ENCODE assay signal across 31 mouse cellular contexts in the genomic region with DNA sequence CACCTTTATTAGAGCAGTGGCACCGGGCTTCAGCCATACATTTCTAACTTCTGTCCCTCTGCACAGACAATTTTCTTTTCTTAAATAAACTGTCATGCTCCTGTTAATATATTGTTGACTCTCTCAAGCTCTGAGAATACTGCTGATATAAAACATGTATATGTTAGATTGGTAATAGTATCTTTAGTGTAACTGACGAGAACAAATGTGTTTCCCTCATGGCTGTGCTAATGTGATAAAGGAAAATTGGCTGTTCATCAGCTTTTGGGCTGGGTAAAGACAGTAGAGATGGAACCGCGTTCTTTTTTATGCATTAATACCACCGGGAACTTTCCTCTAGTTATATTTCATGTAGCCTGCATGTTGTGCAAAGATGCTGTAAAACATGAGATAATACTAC. TPM values are rescaled to one million over a fixed set of nuclear protein-coding genes. Genes with fewer than 3 reads are reported as not detected.
"Had no signal": no experiment of that assay in that cellular context is flagged by ENCODE, and none has a peak within 500 bp of the region (broad histone marks: within the 10 kb centered on the region; RNA-seq: fewer than 3 reads in every experiment).

No protein-coding gene starts in this region.

- DNase-seq: cerebellum, adult 2 months; cerebellum, adult 8-10 months; cerebellum, adult 9-10 months; cerebellum, adult 9-11 months; cerebellum, postnatal 14 days; cerebellum, postnatal 25 days; cerebellum, postnatal 36 days; embryo, embryonic 11 days; forebrain, postnatal 0 days; gastrocnemius, adult 2 months; gastrocnemius, postnatal 10 days; gastrocnemius, postnatal 14 days; gastrocnemius, postnatal 25 days; gastrocnemius, postnatal 36 days; heart, adult 11 months; heart, adult 18-20 months; heart, adult 2 months had no signal

- H3K9me3 ChIP-seq: embryonic facial prominence, embryonic 10.5 days; embryonic facial prominence, embryonic 12.5 days; embryonic facial prominence, embryonic 13.5 days; embryonic facial prominence, embryonic 15.5 days; forebrain, embryonic 10.5 days; forebrain, embryonic 12.5 days; forebrain, embryonic 13.5 days; forebrain, embryonic 15.5 days had no signal

- ATAC-seq: forebrain, embryonic 13.5 days; forebrain, embryonic 14.5 days; forebrain, embryonic 15.5 days; forebrain, embryonic 16.5 days; forebrain, postnatal 0 days had no signal

- H3K4me2 ChIP-seq: embryonic facial prominence, embryonic 12.5 days; embryonic facial prominence, embryonic 13.5 days; embryonic facial prominence, embryonic 15.5 days; forebrain, embryonic 12.5 days; forebrain, embryonic 13.5 days; forebrain, embryonic 15.5 days had no signal

- H3K4me3 ChIP-seq: embryonic facial prominence, embryonic 10.5 days; embryonic facial prominence, embryonic 12.5 days; embryonic facial prominence, embryonic 13.5 days; embryonic facial prominence, embryonic 15.5 days; erythroblast, embryonic 14.5 days; forebrain, embryonic 10.5 days; forebrain, embryonic 12.5 days; forebrain, embryonic 13.5 days; forebrain, embryonic 15.5 days; gastrocnemius, adult 2 months; heart, adult 2 months had no signal

- H3K27ac ChIP-seq: embryonic facial prominence, embryonic 10.5 days; embryonic facial prominence, embryonic 12.5 days; embryonic facial prominence, embryonic 13.5 days; embryonic facial prominence, embryonic 15.5 days; forebrain, embryonic 10.5 days; forebrain, embryonic 12.5 days; forebrain, embryonic 13.5 days; forebrain, embryonic 15.5 days; gastrocnemius, adult 2 months; heart, adult 2 months had no signal

- H3K4me1 ChIP-seq: embryonic facial prominence, embryonic 10.5 days; embryonic facial prominence, embryonic 12.5 days; forebrain, embryonic 12.5 days; forebrain, embryonic 13.5 days; forebrain, embryonic 15.5 days had no signal

- H3K9ac ChIP-seq: embryonic facial prominence, embryonic 12.5 days; embryonic facial prominence, embryonic 13.5 days; embryonic facial prominence, embryonic 15.5 days; forebrain, embryonic 12.5 days; forebrain, embryonic 13.5 days; forebrain, embryonic 15.5 days; forebrain, postnatal 0 days had no signal

- H3K36me3 ChIP-seq: embryonic facial prominence, embryonic 10.5 days; embryonic facial prominence, embryonic 12.5 days; embryonic facial prominence, embryonic 13.5 days; embryonic facial prominence, embryonic 15.5 days; forebrain, embryonic 10.5 days; forebrain, embryonic 12.5 days; forebrain, embryonic 15.5 days had no signal

- H3K27me3 ChIP-seq: embryonic facial prominence, embryonic 12.5 days; embryonic facial prominence, embryonic 13.5 days; embryonic facial prominence, embryonic 15.5 days; forebrain, embryonic 12.5 days; forebrain, embryonic 13.5 days; forebrain, embryonic 15.5 days had no signal

RNA-seq across cellular contexts. Expression of a gene that starts 54.8 kb away (rescaled TPM):
- total RNA-seq: gastrocnemius, adult 18-20 months; gastrocnemius, adult 2 months; gastrocnemius, adult 8-10 months; gastrocnemius, postnatal 14 days; gastrocnemius, postnatal 25 days; gastrocnemius, postnatal 36 days; granulocyte monocyte progenitor cell, adult 5-6 weeks had no signal
- polyA plus RNA-seq: erythroblast, embryonic 14.5 days; heart, adult 2 months had no signal
